Mouse (Mus musculus) kidney, adult 2 months (tissue): ENCODE data around the gene Mael.

Experiments
- CTCF ChIP-seq: fragments of 200-500 bp; conservative IDR thresholded peaks from 2 replicates; pipeline ENCODE4 v1.5.1; 2011; ENCODE audit warnings: low read depth, mild to moderate bottlenecking, control low read depth, low read length, moderate library complexity, mixed read lengths; ENCODE audit not compliant: insufficient read depth, insufficient read length
- POLR2A ChIP-seq: fragments of 200-500 bp; IDR thresholded peaks from one replicate; pipeline ENCODE4 v1.6.1; 2011; ENCODE audit warnings: low read depth, low read length, control low read depth

DNA sequence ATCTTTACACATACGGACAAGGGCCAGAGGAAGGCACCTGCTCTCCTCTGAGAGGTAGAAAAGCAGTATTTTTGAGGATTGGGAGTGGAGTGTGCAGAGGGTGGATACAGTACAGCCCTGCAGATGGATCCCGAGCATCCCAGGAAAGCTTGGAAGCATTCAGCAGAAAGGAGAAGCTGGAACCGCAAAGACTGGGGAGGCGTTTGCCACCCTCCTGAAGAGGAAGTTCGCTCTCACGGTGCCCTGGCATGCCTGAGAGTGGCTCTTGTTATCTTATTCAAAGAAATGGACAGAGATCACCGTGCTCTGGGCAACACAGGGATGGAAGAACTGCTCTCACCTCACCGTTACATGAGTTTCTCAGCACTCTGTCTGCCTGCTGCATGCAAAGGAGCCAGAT is 45.8 kb upstream of the Mael start:
- TF ChIP-seq CTCF (no peak), POLR2A (no peak)
